9 mouse cellular contexts compared by ENCODE assay signal in the genomic region with DNA sequence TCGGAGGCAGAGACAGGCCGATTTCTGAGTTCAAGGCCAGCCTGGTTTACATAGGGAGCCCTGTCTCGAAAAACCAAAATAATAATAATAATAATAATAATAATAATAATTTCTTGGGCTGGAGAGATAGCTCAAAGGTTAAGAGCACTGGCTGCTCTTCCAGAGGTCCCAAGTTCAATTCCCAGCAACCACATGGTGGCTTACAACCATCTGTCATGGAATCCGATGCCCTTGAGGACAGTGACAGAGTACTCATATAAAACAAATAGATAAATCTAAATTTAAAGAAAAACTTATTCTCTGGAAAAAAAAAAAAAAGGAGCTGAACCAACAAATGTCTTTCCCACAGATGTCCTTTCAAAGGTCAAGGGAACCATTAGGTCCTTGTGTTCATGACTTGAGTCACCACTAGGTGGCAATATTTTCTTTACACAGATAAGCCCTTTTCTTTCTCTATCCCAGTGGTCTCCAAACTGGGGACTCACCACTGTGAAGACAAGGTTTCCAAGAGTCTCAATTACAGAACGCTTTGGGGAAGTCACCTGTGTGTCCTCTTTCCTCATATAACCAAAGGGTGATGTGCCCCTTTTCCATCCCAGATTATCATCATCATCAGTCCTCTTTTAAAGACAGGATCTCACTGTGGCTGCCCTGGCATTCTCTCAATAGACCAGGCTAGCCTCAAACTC.
A peak's percentile ranks its signal among the peaks of the same experiment; 100 is the strongest.
DNase-seq lines count a peak whose midpoint lies in the region; ATAC-seq and TF ChIP-seq lines count a peak whose summit lies in the region.
"Had no signal": no experiment of that assay in that cellular context is flagged by ENCODE, and none has a peak within 500 bp of the region (broad histone marks: within the 10 kb centered on the region; RNA-seq: fewer than 3 reads in every experiment).

No protein-coding gene starts in this region.

- TF ChIP-seq CTCF in E14TG2a.4 (conservative IDR thresholded peaks at IDR 0.05; ENCODE audit: low read length) = peak; percentile 59

- no peaks in the 10 kb centered on the region for H3K9me3 ChIP-seq in E14TG2a.4 (ENCODE audit: low read length)
- H3K9me3 ChIP-seq: embryonic facial prominence, embryonic 13.5 days had no signal

- no peaks in the 10 kb centered on the region for H3K27me3 ChIP-seq in E14TG2a.4 (ENCODE audit: insufficient read depth, low read length)
- H3K27me3 ChIP-seq: embryonic facial prominence, embryonic 13.5 days had no signal

- no peaks in the 10 kb centered on the region for H3K4me1 ChIP-seq in E14TG2a.4 (replicated peaks; ENCODE audit: low read depth, low read length)
- H3K4me1 ChIP-seq: embryonic facial prominence, embryonic 13.5 days had no signal

- ATAC-seq in hematopoietic stem cell, adult 5-6 weeks (replicated peaks in 1 of 2; ENCODE audit: insufficient read depth in 1 of 2, low FRiP score in 2 of 2, low TSS enrichment in 1 of 2, low read depth in 1 of 2, poor library complexity in 2 of 2, severe bottlenecking in 2 of 2) = peak; percentile 37 to 64; a peak in 3 of 4 replicates

- no peaks in the 10 kb centered on the region for H3K36me3 ChIP-seq in E14TG2a.4 (ENCODE audit: insufficient read depth, low read length)
- H3K36me3 ChIP-seq: embryonic facial prominence, embryonic 13.5 days had no signal

- peak; percentile 7 for DNase-seq in kidney, adult 18-20 months
- DNase-seq in kidney, postnatal 4 days = no peak
- DNase-seq in cerebellum, adult 9-10 months = peak; percentile 56
- DNase-seq in lung, postnatal 14 days = peak; percentile 21
- no peak for DNase-seq in urinary bladder, postnatal 25 days (ENCODE audit: low spot score)
- DNase-seq in right cerebral cortex, postnatal 36 days (ENCODE audit: low spot score in 2 of 2) = no peak

- no peak overlapping the region for H3K4me3 ChIP-seq in E14TG2a.4 (replicated peaks; ENCODE audit: low read length)
- H3K4me3 ChIP-seq: embryonic facial prominence, embryonic 13.5 days had no signal

Comparison
In these comparisons a context has a peak if more than half of its experiments do, and no peak if none do; other contexts are left out.
1. DNase-seq: peak in kidney, adult 18-20 months (single experiment), cerebellum, adult 9-10 months (single experiment) and lung, postnatal 14 days (single experiment); none in kidney, postnatal 4 days (0 of 2), urinary bladder, postnatal 25 days (single experiment) and right cerebral cortex, postnatal 36 days (0 of 2).